In the genomic region with DNA sequence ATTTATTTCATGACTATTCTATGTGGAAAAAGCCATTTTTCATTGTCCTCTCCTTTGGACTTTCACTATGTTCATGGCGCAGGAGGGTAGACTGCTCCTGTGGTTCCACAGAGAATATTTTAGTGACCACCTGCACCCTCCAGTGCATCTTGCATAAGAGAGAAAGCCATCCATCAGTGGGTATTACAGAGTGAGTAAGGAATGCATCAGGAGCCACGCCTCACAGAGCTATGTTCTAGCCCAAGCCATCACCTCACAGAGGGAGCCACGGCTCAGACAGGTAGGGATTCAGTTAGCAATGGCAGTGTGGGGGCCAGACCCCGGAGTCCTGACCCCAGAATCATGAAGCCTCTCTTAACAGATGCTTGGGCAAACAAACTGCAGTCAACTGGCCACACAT, we compare ENCODE assay signal across 13 mouse cellular contexts.
DNase-seq lines count a peak whose midpoint lies in the region; ATAC-seq lines count a peak whose summit lies in the region.
"Had no signal": no experiment of that assay in that cellular context is flagged by ENCODE, and none has a peak within 500 bp of the region (broad histone marks: within the 10 kb centered on the region; RNA-seq: fewer than 3 reads in every experiment).

No protein-coding gene starts in this region.

- no peak overlapping the region for H3K4me3 ChIP-seq in neural tube, embryonic 14.5 days (ENCODE audit: low read depth, low read length)
- peak overlapping the region; percentile 12; the same call in 1 of the 2 replicates for H3K4me3 ChIP-seq in liver, embryonic 15.5 days (replicated peaks)
- H3K4me3 ChIP-seq: heart, embryonic 15.5 days; limb, embryonic 15.5 days had no signal

- DNase-seq in heart, adult 11 months: peak; percentile 56
- no peak for DNase-seq in heart, adult 9 months (ENCODE audit: low spot score in 2 of 2)
- no peak for DNase-seq in neural tube, embryonic 10.5 days (ENCODE audit: extremely low spot score, low spot score)
- DNase-seq in urinary bladder, postnatal 10 days (ENCODE audit: low spot score): no peak
- no peak for DNase-seq in yolk sac, embryonic 10.5 days (ENCODE audit: low spot score)
- DNase-seq in lung, adult 18-20 months: no peak
- DNase-seq: adrenal gland, postnatal 10 days; thymus, postnatal 14 days had no signal

- WGBS in neural tube, embryonic 14.5 days: 74% methylated on average over 4 of the region's 4 CpGs
- WGBS in liver, embryonic 15.5 days (ENCODE audit: insufficient replicate concordance): 52% methylated on average over 4 of the region's 4 CpGs

- H3K9me3 ChIP-seq in neural tube, embryonic 14.5 days (ENCODE audit: control insufficient read depth, low read length): no peaks in the 10 kb centered on the region
- H3K9me3 ChIP-seq in liver, embryonic 15.5 days (replicated peaks): no peaks in the 10 kb centered on the region
- H3K9me3 ChIP-seq: heart, embryonic 15.5 days; limb, embryonic 15.5 days had no signal

- no peak overlapping the region for H3K27ac ChIP-seq in neural tube, embryonic 14.5 days (ENCODE audit: low read depth, low read length)
- H3K27ac ChIP-seq in liver, embryonic 15.5 days (replicated peaks): peak overlapping the region; percentile 98
- H3K27ac ChIP-seq: heart, embryonic 15.5 days; kidney, postnatal 0 days; limb, embryonic 15.5 days had no signal

- H3K27me3 ChIP-seq in neural tube, embryonic 14.5 days (ENCODE audit: control insufficient read depth, insufficient read depth, low read length): no peaks in the 10 kb centered on the region
- no peaks in the 10 kb centered on the region for H3K27me3 ChIP-seq in liver, embryonic 15.5 days
- H3K27me3 ChIP-seq: heart, embryonic 15.5 days; limb, embryonic 15.5 days had no signal

- no peaks in the 10 kb centered on the region for H3K36me3 ChIP-seq in neural tube, embryonic 14.5 days (ENCODE audit: control insufficient read depth, insufficient read depth, low read length)
- no peaks in the 10 kb centered on the region for H3K36me3 ChIP-seq in liver, embryonic 15.5 days (replicated peaks)
- H3K36me3 ChIP-seq: heart, embryonic 15.5 days; limb, embryonic 15.5 days had no signal

- H3K4me2 ChIP-seq in neural tube, embryonic 14.5 days (ENCODE audit: low read depth, low read length): no peak overlapping the region
- peak overlapping the region; percentile 57 for H3K4me2 ChIP-seq in liver, embryonic 15.5 days
- H3K4me2 ChIP-seq: heart, embryonic 15.5 days; limb, embryonic 15.5 days had no signal

- H3K9ac ChIP-seq in neural tube, embryonic 14.5 days (replicated peaks; ENCODE audit: low read depth, low read length): no peak overlapping the region
- peak overlapping the region; percentile 44 for H3K9ac ChIP-seq in liver, embryonic 15.5 days
- H3K9ac ChIP-seq: heart, embryonic 15.5 days; limb, embryonic 15.5 days had no signal

- 0 out of 2 replicates have a peak, but pooled peaks have one; percentile 49 for ATAC-seq in neural tube, embryonic 14.5 days (ENCODE audit: low read depth)
- peak; percentile 64 for ATAC-seq in liver, embryonic 15.5 days (ENCODE audit: insufficient read depth)

- H3K4me1 ChIP-seq in neural tube, embryonic 14.5 days (ENCODE audit: control insufficient read depth, insufficient read depth, low read length): no peaks in the 10 kb centered on the region
- H3K4me1 ChIP-seq in liver, embryonic 15.5 days (replicated peaks): peaks cover 84% of the 10 kb centered on the region
- H3K4me1 ChIP-seq: limb, embryonic 15.5 days had no signal
